Mouse (Mus musculus): Measurements from ENCODE around the gene Zfp955a.
"Not testable (repeated sequence)": the region's sequence is repeated elsewhere in the genome, so short reads cannot be mapped to it uniquely, and the experiment has no call there.

- TF ChIP-seq EP300, CTCF (IDR thresholded peaks at IDR 0.05): not testable (repeated sequence)
These were observed 18.3 kb downstream of the Zfp955a start for GRCm38 (mm10) chr17:33236646-33237045.
